Mouse (Mus musculus): ENCODE data around the gene Olfr288. TPM values are rescaled to one million over a fixed set of nuclear protein-coding genes. Genes with fewer than 3 reads are reported as not detected.

Olfr288 gene
- polyA plus RNA-seq (2014; fragmentation: Nextera tagmentation; extraction: Ambion mirVana): not detected in 2 replicates

DNA sequence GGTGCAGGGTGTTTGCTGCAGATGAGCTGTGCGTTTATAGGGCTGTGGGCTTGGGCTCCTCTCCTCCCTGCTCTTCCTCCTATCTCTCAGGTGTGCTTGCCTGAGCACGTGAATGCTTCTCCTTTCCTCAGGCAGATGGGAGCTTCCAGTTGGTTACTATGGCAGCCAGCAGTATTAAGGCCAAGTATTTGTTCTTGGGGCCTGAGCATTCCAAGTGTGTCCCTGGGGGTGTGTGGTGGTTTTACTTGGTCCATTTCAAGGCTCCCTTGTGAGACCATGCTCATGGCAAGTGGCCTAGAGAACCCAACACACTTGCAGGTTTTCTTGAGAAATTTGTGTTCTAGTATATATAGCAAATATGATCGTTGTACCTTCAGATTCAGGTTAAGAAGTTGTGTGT lies at the start of gene Olfr288:
Gene Olfr288, minus strand, starts transcription at position 101 of the 400 bp plus-strand sequence.
- H3K9ac ChIP-seq (replicated peaks; ENCODE audit: low read depth, low read length): no peak within 1 kb of the TSS
- ATAC-seq (ENCODE audit: low read depth): no peak
- WGBS: 77% methylated on average over 3 of the region's 3 CpGs

DNA sequence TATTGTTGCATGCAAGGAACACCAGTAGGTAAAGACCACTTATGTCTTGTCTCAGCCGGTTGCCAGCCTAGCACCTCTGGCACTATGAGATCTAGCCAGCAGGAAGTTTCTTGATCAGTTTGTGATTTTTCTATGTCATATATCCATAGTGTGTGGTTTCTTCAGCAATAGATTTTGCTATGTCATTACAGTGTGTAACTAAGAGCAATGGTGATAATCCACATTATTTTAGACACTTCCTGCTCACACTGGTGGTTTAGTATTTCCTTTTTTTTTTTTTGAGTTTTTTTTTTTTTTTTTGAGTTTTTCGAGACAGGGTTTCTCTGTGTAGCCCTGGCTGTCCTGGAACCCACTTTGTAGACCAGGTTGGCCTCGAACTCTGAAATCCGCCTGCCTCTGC lies 40.1 kb upstream of the Olfr288 start:
- ATAC-seq (ENCODE audit: low read depth): no peak
- Histone ChIP-seq H3K27me3 (ENCODE audit: control insufficient read depth, insufficient read depth, low read length) (no peaks in the 10 kb centered on the region), H3K36me3 (ENCODE audit: control insufficient read depth, insufficient read depth, low read length) (no peaks in the 10 kb centered on the region), H3K27ac (ENCODE audit: low read depth, low read length) (no peak overlapping the region), H3K9me3 (ENCODE audit: control insufficient read depth, low read length) (no peaks in the 10 kb centered on the region), H3K9ac (replicated peaks; ENCODE audit: low read depth, low read length) (no peak overlapping the region), H3K4me3 (ENCODE audit: low read depth, low read length) (no peak overlapping the region), H3K4me2 (ENCODE audit: low read depth, low read length) (no peak overlapping the region), H3K4me1 (ENCODE audit: control insufficient read depth, insufficient read depth, low read length) (no peaks in the 10 kb centered on the region)
- 97% methylated on average over 4 of the region's 4 CpGs for WGBS

More for the DNA sequence above, at the start of gene Olfr288:
- Histone ChIP-seq H3K4me2 (ENCODE audit: low read depth, low read length) (no peak within 1 kb of the TSS), H3K27ac (ENCODE audit: low read depth, low read length) (no peak within 1 kb of the TSS), H3K4me1 (ENCODE audit: control insufficient read depth, insufficient read depth, low read length) (no peaks in the 10 kb centered on the region), H3K36me3 (ENCODE audit: control insufficient read depth, insufficient read depth, low read length) (no peaks in the 10 kb centered on the region), H3K4me3 (ENCODE audit: low read depth, low read length) (no peak within 1 kb of the TSS), H3K9me3 (ENCODE audit: control insufficient read depth, low read length) (no peaks in the 10 kb centered on the region), H3K27me3 (ENCODE audit: control insufficient read depth, insufficient read depth, low read length) (no peaks in the 10 kb centered on the region)

DNA sequence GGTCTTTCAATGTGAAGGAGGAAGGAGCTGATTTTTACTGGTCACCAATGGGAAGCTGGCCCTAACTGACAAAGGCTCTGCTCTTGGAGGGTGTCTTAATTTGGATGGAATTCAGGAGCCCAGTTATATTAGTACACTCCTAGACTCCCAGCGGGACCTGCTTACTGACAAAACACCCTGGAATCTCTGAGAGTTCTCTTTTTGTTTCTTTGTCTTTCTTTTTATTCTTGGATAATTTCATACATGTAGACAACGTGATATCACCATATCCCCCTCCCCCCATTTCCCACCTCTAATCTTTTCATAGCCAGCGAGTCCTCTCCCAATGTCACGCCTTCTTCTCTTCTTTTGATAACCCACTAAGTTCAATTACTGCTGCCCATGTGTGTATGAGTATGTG lies 39.0 kb upstream of the Olfr288 start, which contains the start of gene Olfr286:
Gene Olfr286, minus strand, starts transcription at position 101 of the 400 bp plus-strand sequence.
- Histone ChIP-seq H3K9ac (replicated peaks; ENCODE audit: low read depth, low read length) (no peak within 1 kb of the TSS), H3K36me3 (ENCODE audit: control insufficient read depth, insufficient read depth, low read length) (no peaks in the 10 kb centered on the region), H3K27me3 (ENCODE audit: control insufficient read depth, insufficient read depth, low read length) (no peaks in the 10 kb centered on the region), H3K9me3 (ENCODE audit: control insufficient read depth, low read length) (no peaks in the 10 kb centered on the region), H3K4me1 (ENCODE audit: control insufficient read depth, insufficient read depth, low read length) (no peaks in the 10 kb centered on the region), H3K4me2 (ENCODE audit: low read depth, low read length) (no peak within 1 kb of the TSS), H3K4me3 (ENCODE audit: low read depth, low read length) (no peak within 1 kb of the TSS), H3K27ac (ENCODE audit: low read depth, low read length) (no peak within 1 kb of the TSS)
- WGBS: 90% methylated on average over 4 of the region's 4 CpGs
- ATAC-seq (ENCODE audit: low read depth): no peak

DNA sequence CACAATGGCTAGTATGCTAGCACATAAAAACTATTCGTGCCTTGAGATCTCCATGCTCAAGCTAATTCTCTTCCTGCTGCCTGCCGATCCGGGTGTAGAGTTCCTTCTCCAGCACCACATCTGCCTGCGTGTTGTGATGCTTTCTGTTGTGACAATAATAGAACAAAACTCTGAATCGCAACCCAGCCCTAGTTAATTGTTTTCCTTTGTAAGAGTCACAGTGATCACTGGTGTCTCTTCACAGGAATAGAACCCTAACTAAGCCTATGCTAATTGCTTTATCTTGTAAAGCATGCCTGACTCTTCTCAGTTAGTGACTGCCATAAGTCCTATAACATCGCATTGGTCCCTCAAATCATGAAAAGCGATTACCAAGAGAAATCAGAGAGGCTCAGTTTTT lies 30.8 kb upstream of the Olfr288 start:
- Histone ChIP-seq H3K27me3 (ENCODE audit: control insufficient read depth, insufficient read depth, low read length) (no peaks in the 10 kb centered on the region), H3K36me3 (ENCODE audit: control insufficient read depth, insufficient read depth, low read length) (no peaks in the 10 kb centered on the region), H3K4me1 (ENCODE audit: control insufficient read depth, insufficient read depth, low read length) (no peaks in the 10 kb centered on the region), H3K9ac (replicated peaks; ENCODE audit: low read depth, low read length) (no peak overlapping the region), H3K27ac (ENCODE audit: low read depth, low read length) (no peak overlapping the region), H3K4me2 (ENCODE audit: low read depth, low read length) (no peak overlapping the region), H3K4me3 (ENCODE audit: low read depth, low read length) (no peak overlapping the region), H3K9me3 (ENCODE audit: control insufficient read depth, low read length) (no peaks in the 10 kb centered on the region)
- 79% methylated on average over 7 of the region's 7 CpGs for WGBS
- ATAC-seq (ENCODE audit: low read depth): no peak

DNA sequence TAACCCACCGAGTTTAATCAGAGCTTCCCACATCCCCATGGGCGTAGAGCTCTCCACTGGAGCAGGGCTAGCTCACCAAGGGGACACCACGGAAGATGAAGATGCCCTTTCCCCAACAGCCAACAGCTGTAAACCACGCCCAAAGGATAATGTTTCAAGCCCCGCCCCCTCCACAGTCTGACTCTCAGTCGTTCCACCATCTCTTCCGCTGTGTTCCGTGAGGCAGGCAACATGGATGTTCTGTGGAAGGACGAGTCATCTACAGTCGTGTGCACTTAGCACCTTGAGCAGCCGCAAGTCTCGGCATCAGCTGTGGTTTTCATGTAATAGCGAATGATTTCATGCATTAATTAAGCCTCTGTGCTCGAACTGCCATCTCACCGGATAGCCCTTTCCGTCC lies 30.3 kb upstream of the Olfr288 start:
- 40% methylated on average over 16 of the region's 16 CpGs for WGBS
- no peaks in the 10 kb centered on the region for H3K36me3 ChIP-seq (ENCODE audit: control insufficient read depth, insufficient read depth, low read length)
- no peak overlapping the region for H3K4me2 ChIP-seq (ENCODE audit: low read depth, low read length)

DNA sequence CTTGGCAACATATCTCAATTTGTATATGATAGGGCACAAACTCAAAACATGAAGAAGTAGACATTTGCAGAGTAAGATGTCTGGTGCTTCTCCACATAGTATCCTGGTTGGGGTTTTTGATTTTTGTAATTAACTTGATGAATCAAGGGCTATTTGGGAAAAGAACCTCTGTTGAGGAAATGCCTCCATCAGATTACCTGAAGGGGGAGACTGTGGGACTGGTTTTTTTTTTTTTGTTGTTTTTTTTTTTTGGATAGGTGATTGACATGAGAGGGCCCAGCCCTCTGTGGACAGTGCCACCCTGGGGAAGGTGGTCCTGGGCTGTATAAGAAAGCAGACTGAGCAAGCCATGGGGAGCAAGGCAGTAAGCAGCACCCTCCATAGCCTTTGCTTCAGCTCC lies 27.0 kb upstream of the Olfr288 start:
- Histone ChIP-seq H3K36me3 (ENCODE audit: control insufficient read depth, insufficient read depth, low read length) (no peaks in the 10 kb centered on the region), H3K4me3 (ENCODE audit: low read depth, low read length) (no peak overlapping the region), H3K27me3 (ENCODE audit: control insufficient read depth, insufficient read depth, low read length) (no peaks in the 10 kb centered on the region), H3K4me1 (ENCODE audit: control insufficient read depth, insufficient read depth, low read length) (no peaks in the 10 kb centered on the region), H3K27ac (ENCODE audit: low read depth, low read length) (no peak overlapping the region), H3K9ac (replicated peaks; ENCODE audit: low read depth, low read length) (no peak overlapping the region), H3K4me2 (ENCODE audit: low read depth, low read length) (no peak overlapping the region), H3K9me3 (ENCODE audit: control insufficient read depth, low read length) (no peaks in the 10 kb centered on the region)
- no peak for ATAC-seq (ENCODE audit: low read depth)

More for the DNA sequence above, 30.3 kb upstream of the Olfr288 start:
- no peak for ATAC-seq (ENCODE audit: low read depth)
- H3K4me1 ChIP-seq (ENCODE audit: control insufficient read depth, insufficient read depth, low read length): no peaks in the 10 kb centered on the region
- H3K9me3 ChIP-seq (ENCODE audit: control insufficient read depth, low read length): no peaks in the 10 kb centered on the region
- H3K9ac ChIP-seq (replicated peaks; ENCODE audit: low read depth, low read length): no peak overlapping the region
- H3K4me3 ChIP-seq (ENCODE audit: low read depth, low read length): no peak overlapping the region
- no peaks in the 10 kb centered on the region for H3K27me3 ChIP-seq (ENCODE audit: control insufficient read depth, insufficient read depth, low read length)
- no peak overlapping the region for H3K27ac ChIP-seq (ENCODE audit: low read depth, low read length)

DNA sequence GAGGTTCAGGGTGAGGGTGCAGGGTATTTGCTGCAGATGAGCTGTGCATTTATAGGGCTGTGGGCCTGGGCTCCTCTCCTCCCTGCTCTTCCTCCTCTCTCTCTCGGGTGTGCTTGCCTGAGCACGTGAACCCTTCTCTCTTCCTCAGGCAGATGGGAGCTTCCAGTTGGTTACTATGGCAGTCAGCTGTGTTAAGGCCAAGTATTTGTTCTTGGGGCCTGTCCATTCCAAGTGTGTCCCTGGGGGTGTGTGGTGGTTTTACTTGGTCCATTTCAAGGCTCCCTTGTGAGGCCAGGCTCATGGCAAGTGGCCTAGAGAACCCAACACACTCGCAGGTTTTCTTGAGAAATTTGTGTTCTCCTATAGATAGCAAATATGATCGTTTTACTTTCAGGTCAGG lies 25.5 kb upstream of the Olfr288 start, which contains the start of the genes Gm44579 and Olfr287:
Gene Gm44579, minus strand, starts transcription at position 101 of the 400 bp plus-strand sequence.
Gene Olfr287, minus strand, starts transcription at position 180 of the 400 bp plus-strand sequence.
- H3K9ac ChIP-seq (replicated peaks; ENCODE audit: low read depth, low read length): no peak within 1 kb of the TSS
- 77% methylated on average over 4 of the region's 4 CpGs for WGBS
- ATAC-seq (ENCODE audit: low read depth): no peak
- H3K27me3 ChIP-seq (ENCODE audit: control insufficient read depth, insufficient read depth, low read length): no peaks in the 10 kb centered on the region
- H3K36me3 ChIP-seq (ENCODE audit: control insufficient read depth, insufficient read depth, low read length): no peaks in the 10 kb centered on the region
- no peaks in the 10 kb centered on the region for H3K9me3 ChIP-seq (ENCODE audit: control insufficient read depth, low read length)
- no peak within 1 kb of the TSS for H3K4me2 ChIP-seq (ENCODE audit: low read depth, low read length)
- H3K4me1 ChIP-seq (ENCODE audit: control insufficient read depth, insufficient read depth, low read length): no peaks in the 10 kb centered on the region
- no peak within 1 kb of the TSS for H3K4me3 ChIP-seq (ENCODE audit: low read depth, low read length)
- H3K27ac ChIP-seq (ENCODE audit: low read depth, low read length): no peak within 1 kb of the TSS

DNA sequence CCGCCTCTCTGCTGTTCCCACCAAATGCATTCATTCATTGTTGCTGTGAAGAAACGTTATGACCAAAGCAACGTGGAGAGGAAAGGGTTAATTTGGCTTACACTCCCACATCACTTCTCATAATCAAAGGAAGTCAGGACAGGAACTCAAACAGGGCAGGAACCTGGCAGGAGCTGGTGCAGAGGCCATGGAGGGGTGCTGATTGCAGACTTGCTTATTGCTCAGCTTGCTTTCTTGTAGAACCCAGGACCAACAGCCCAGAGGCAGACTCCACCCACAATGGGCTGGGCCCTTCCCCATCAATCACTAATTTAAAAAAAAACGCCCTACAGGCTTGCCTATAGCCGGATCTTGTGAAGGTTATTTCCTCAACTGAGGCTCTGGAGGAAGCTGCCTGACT lies 18.8 kb upstream of the Olfr288 start:
- Histone ChIP-seq H3K36me3 (ENCODE audit: control insufficient read depth, insufficient read depth, low read length) (no peaks in the 10 kb centered on the region), H3K4me2 (ENCODE audit: low read depth, low read length) (no peak overlapping the region), H3K9me3 (ENCODE audit: control insufficient read depth, low read length) (no peaks in the 10 kb centered on the region), H3K4me3 (ENCODE audit: low read depth, low read length) (no peak overlapping the region), H3K27me3 (ENCODE audit: control insufficient read depth, insufficient read depth, low read length) (no peaks in the 10 kb centered on the region), H3K4me1 (ENCODE audit: control insufficient read depth, insufficient read depth, low read length) (no peaks in the 10 kb centered on the region), H3K9ac (replicated peaks; ENCODE audit: low read depth, low read length) (no peak overlapping the region), H3K27ac (ENCODE audit: low read depth, low read length) (no peak overlapping the region)
- ATAC-seq (ENCODE audit: low read depth): no peak
- 81% methylated on average over 5 of the region's 5 CpGs for WGBS

DNA sequence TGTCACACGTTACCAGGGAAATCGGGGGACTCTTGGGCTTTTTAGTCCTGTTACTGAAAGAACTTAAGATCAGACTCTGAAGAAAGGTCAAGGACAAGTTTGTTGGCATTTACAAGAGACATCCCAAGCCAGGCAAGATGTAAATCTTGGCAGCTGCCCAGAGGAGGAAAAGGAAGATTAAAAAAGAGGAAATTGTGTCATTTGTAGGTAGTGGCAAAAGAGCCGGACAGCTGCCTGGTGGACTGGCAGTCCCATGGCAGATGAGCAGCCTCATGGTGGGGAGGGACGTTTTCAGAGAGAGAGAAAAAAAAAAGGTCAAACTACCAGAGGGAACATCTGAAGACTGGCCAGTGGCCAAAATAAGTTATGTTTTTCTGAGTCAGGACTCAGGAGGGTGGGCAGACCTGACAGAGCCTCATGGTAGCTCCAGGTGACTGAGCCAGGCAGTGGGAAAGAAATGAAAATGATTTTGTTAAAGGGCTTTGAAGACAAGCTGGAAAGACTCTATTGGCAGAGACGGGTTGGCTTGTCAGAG lies 18.1 kb upstream of the Olfr288 start:
- H3K4me2 ChIP-seq (ENCODE audit: low read depth, low read length): no peak overlapping the region
- no peaks in the 10 kb centered on the region for H3K4me1 ChIP-seq (ENCODE audit: control insufficient read depth, insufficient read depth, low read length)
- H3K4me3 ChIP-seq (ENCODE audit: low read depth, low read length): no peak overlapping the region
- no peaks in the 10 kb centered on the region for H3K27me3 ChIP-seq (ENCODE audit: control insufficient read depth, insufficient read depth, low read length)
- H3K9me3 ChIP-seq (ENCODE audit: control insufficient read depth, low read length): no peaks in the 10 kb centered on the region
- H3K27ac ChIP-seq (ENCODE audit: low read depth, low read length): no peak overlapping the region
- H3K9ac ChIP-seq (replicated peaks; ENCODE audit: low read depth, low read length): no peak overlapping the region
- no peak for ATAC-seq (ENCODE audit: low read depth)
- H3K36me3 ChIP-seq (ENCODE audit: control insufficient read depth, insufficient read depth, low read length): no peaks in the 10 kb centered on the region
- WGBS: 76% methylated on average over 5 of the region's 5 CpGs
